Mouse (Mus musculus) right cerebral cortex, postnatal 14 days (tissue): ENCODE results near the gene Aifm1.
A peak's percentile ranks its signal among the peaks of the same experiment; 100 is the strongest.
"Not testable (repeated sequence)": the region's sequence is repeated elsewhere in the genome, so short reads cannot be mapped to it uniquely, and the experiment has no call there.

Experiments used
- DNase-seq: peaks from one replicate; pipeline ENCODE4 v3.0.0; 2022

The Aifm1 gene

GRCm38 (mm10) chrX:48455018-48455417, 58.3 kb downstream of the Aifm1 start:
- DNase-seq = no peak

GRCm38 (mm10) chrX:48454495-48454878, 58.9 kb downstream of the Aifm1 start:
- no peak for DNase-seq

DNA sequence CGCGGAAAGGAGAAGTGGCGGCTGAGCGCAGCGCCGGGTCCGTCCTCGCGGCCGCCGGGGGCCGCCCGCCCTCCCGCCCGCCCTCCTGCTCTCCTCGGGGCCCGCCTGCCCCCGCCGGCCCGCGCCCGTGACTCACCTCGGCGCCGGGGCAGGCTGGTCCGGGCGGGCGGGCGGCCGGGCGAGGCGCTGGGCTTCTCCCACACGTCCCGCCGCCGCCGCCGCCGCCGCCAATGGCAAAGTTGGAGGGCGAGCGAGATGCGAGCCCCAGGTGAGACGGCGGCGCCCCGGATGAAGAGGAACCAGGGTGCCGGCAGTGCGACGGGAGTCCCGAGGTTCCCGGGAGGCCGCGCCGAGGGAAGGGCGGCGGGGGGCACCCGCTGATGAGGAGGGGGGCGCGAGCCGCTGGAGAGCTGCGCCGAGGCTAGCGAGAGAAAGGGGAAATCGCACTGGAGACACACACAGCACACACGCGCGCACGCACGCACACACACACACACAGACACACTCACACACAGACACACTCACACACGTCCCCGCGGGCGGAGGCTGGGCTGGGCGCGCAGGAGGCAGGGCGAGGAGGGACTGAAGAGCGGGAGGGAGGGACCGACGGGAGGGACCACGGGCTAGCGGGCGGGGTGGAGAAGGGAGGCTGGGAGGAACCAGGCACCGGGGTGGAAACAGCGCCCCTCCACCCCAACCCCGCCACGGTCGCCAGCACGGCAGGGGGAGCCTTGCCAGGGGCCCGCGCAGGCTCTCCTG, 59.4 kb downstream of the Aifm1 start:
- peak; percentile 30 for DNase-seq

DNA sequence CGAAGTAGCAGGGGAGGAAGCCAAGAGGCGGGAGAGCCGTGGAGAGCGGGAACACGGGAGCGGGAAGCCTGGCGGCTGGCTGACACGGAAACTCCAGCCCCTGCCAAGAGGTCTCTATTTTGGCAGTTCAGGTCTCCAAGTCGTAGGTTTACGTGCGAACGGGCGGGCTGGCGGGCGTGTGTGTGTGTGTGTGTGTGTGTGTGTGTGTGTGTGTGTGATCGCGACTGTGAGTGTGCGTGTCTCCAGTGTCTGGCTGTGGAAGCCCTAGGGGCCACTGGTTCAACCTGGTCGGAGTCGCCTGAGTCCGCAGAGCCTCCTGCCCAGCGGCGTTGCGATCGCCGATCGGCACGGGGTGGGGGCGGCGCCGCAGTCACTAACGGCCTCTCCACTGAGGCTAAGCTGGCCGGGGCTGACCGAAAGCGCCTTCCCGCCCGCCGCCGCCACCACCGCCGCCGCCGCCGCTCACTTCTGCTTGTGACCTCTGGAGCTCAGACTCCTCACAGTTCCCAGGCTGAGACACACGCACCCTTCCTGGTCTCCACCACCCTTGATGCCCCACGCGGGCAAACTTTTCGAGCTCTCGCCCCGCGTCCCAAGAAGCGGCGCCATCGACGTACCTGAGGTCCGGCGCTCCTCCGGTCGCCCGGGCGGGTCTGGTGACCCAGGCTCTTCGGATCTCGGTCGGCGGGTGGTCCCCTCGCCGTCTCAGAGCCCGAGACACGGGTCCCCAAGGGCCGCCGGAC, 60.3 kb downstream of the Aifm1 start:
- DNase-seq = no peak

DNA sequence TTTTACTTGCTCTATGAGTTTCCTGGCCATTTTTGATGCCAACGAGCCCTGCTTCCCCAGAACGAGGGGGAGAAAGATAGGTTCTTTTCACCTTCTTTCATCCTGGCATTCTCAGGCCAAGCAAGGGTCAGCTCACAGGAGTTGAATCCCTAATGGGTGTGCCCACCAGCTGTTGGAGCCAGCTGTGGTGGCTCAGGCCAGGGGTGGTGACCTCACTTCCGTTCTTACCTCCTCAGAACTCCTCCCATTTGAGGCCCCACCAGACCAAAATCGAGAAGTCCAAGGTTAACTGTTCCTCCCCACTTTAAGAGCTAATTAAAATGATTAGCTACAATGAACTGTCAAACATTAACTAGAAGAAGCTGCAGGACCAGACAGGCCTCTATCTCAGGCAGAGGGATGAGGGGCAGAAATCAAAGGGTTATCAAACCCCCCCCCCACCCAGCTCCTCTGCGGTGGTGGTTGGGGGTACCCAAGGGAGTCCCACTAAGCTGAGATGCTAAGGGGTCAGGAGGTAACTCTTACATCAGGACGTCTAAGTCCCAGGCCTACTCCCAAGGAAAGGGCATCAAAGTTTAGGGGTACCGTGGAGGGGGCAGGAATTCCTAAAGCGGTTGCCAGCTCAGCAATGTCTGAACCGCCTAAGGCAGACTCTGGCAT, 61.0 kb downstream of the Aifm1 start:
- DNase-seq = no peak

DNA sequence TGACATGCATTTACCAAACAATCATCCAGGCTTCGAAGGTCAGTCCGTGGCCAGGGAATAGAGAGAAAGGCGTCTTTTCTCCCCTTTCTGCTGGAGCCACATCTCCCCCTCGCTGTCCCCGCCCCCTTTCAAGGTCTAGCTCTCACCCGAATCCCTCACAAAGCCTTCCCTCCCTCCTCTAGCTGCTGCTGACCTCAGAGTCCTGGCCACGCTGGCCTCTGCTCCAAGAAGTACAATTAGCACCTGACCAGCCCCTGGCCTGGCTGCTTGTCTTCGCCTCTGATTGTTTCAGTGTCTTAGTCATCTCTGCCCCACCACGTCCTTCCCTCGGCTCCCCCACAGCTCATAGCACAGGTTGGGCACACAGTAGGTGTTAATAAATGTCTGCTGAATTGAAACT, 63.7 kb downstream of the Aifm1 start:
- no peak for DNase-seq

DNA sequence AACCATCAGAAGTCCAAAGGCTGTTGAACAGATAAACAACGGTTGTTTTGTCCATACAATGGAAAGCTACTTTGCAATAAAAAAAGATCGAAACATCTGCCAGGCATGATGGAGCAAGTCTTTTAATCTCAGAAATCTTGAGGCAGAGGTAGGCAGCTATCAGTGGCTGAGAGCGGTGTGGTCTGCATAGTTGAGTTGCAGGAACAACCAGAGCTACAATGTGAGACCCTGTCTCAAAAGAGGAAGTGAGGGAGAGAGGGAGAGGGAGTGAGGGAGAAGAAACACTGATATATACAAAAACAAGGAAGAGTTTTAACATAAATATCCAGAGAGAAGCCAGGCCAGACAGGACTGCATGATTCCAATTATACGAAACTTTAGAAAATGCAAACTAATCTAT, 68.7 kb downstream of the Aifm1 start:
- DNase-seq = no peak

GRCm38 (mm10) chrX:48441954-48442353, 71.4 kb downstream of the Aifm1 start:
- no peak for DNase-seq

DNA sequence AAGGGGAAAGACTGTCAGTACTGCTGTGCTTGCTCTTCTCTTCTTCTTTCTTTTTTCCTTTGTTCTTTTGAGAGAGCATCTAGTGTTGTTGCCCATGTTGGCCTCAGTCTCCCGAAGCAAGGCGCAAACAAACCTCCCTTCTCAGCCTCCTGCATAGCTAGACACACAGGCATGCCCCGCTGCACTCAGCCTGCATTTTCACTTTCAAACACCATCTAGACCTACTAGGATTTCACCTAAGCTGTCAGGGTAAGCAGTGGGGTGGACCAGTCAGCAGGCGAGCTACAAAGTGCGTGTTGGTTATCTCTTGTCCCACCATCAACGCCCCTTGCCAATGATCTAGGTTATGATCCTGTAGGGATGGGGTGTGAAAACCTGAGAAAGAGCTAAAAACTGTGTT, 71.8 kb downstream of the Aifm1 start:
- no peak for DNase-seq

DNA sequence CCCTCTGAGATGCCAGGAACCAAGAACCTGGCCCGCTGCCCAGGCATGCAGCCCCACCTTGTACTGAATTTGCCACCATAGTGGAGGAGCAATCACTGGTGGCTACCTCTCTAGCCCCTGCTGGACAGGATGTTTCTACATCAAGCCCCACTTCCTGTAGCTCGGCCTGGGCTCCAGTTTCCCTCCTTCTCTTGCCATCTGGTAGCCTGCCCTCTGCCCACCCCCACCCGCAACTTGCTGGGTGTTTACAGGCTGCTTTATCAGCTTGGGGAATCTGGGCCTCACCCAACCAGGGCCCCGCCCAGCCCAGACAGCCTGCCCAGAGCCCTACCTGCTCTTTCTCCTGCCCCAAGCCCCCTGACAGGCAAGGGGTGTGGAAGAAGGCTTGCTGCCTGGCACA, 74.3 kb downstream of the Aifm1 start:
- DNase-seq = no peak

GRCm38 (mm10) chrX:48436082-48436481, 77.3 kb downstream of the Aifm1 start:
- DNase-seq = not testable (repeated sequence)

DNA sequence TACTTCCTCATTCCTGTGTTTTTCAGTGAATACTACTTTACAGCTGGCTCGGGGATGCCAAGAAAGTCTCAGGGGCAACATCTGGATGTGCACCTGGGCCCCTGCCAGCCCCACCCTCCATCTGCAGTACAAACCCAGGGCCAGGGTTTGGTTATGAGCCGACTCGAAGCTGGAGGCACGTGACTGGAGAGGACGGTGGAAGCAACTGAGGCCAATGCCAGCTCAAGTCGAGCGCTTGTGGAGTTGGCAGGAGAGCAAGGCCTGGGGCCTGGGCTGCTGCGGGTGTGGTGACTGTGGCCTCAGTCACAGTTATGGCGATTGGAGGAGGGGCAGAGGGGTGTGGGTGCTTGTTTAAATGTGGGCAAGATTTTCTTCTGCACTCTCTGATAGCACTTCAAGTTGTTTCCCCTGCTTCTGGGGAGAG, 77.9 kb downstream of the Aifm1 start:
- DNase-seq = no peak

DNA sequence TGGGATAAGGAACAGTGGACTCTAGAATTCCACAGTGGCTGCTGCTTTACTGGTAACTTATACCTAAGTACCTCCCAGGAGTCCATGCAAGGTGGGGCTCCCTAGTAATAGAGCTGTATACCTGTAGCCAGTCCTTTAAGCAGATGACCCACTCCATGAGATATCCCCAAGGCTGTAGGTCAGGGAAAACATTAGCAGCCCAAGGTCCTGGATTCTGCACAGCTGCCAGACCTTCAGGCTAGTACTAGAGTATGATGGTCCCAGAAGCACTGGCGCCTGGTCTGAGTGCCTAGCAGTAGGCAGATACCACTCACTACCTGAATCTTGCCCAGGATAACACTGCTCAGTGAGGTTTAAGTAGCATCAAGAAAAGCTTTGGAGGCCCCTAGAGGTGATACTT, 79.1 kb downstream of the Aifm1 start:
- DNase-seq = no peak

GRCm38 (mm10) chrX:48433527-48433899, 79.8 kb downstream of the Aifm1 start:
- DNase-seq = no peak

- DNase-seq = no peak
These were observed 80.5 kb downstream of the Aifm1 start for GRCm38 (mm10) chrX:48432599-48433526.

GRCm38 (mm10) chrX:48429538-48429937, 83.8 kb downstream of the Aifm1 start:
- DNase-seq = no peak

DNA sequence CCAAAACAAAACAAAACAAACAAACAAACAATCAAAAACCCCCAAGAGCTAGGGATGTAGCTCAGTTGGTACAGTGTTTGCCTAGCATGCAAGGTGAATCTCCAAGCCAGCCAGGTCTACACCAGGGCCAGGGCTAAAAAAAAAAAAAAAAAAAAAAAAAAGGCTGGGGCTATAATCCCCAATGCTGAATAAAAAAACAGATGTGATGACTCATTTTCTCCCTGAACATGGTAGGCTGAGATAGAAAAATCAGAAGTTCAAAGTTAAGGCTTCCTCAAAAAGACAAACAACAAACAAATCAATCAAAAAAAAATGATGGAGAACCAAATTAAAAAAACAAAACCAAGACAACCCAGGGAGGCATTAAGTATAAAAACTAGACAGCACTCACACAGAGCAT, 84.3 kb downstream of the Aifm1 start:
- no peak for DNase-seq

GRCm38 (mm10) chrX:48428642-48429041, 84.7 kb downstream of the Aifm1 start:
- DNase-seq = no peak

DNA sequence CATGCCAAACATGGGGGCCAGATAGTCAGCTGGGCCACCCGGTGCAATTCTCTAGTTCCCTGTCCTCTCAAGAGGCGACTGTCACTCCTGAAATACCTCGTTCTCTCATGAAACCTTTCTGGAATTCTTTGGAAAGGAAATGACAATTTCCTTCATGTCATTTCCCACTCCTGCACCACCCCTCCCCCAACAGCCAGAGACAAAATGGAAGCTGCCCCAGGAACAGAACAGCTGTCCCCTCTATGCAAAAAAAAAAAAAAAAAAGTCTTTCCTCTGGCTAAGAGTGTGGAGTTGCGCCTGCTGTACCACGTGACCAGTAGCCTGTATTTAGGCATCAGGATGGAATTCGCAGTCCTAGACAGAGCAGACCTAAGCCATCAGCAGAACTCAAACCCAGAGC, 85.1 kb downstream of the Aifm1 start:
- DNase-seq = no peak

DNA sequence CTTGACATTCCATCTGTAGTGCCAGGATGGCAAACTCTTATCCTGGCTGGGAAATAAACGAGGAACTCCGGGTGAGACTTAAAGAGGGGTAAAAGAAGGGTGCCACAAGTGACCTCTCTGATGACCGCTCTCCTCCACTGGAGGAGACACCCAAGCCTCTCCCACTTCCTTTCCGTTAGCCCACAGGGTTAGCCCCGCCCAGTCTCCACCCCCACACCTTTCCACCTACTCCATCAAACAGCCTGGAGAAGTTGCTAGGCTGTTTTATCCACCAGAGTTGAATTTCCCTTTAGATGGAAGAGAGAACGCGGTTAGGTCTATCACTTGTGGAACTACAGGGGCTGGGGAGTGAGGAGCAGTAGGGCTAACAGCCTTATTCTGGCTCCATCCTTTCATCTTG, 88.1 kb downstream of the Aifm1 start:
- DNase-seq = no peak
